Mouse (Mus musculus): ENCODE data around the gene Arntl2.

- TF ChIP-seq CTCF (IDR thresholded peaks at IDR 0.05) = no peak
- no peak for TF ChIP-seq EP300 (IDR thresholded peaks at IDR 0.05)
These were observed 56.1 kb downstream of the Arntl2 start for GRCm38 (mm10) chr6:146851916-146852315.
